8 mouse cellular contexts compared by ENCODE assay signal in the genomic region with DNA sequence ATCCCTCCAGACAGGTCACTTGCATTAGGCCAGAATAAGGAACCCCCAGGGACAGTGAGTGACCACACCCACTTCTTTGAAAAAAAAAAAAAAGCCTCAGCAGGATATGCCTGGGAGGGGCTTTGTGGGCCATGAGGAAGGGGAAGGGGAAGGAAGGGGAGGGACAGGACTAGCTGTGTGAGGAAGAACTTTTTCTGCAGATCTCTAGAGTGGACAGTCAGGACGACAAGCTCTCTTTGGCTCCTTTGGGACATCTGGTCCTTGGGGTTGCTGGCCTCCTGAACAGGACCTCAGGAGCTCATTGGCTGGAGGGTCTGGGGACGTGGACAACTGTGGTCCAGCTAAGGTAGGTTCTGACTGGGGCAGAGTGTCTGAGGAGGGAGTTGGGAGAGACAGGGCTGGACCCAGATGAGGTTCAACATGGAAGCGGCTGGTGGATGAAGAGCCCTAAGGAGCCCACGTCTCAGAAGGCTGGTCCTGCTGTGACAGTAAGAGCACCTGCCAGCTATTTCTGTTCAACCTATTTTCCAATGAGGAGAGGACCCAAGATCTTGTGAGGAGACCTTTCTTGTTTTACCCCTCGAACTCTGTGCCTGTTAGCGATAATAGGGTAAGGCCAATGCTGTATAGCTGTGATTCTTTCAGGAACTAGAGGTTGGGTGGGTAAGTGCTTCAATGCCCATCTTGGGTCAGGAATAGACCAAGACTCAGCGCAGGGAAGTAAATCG. TPM values are rescaled to one million over a fixed set of nuclear protein-coding genes. Genes with fewer than 3 reads are reported as not detected.
A peak's percentile ranks its signal among the peaks of the same experiment; 100 is the strongest.
DNase-seq lines count a peak whose midpoint lies in the region; ATAC-seq and TF ChIP-seq lines count a peak whose summit lies in the region.

Pik3r6 (plus strand) TSS at position 118 of the 728 bp plus-strand sequence.

- peak within 1 kb of the TSS; percentile 14; the same call in 1 of the 2 replicates for H3K4me2 ChIP-seq in embryonic facial prominence, embryonic 14.5 days (ENCODE audit: low read depth, low read length)
- no peak within 1 kb of the TSS for H3K4me2 ChIP-seq in forebrain, embryonic 12.5 days

- TF ChIP-seq CTCF in bone marrow, adult 2 months (IDR thresholded peaks at IDR 0.05; ENCODE audit: control insufficient read depth, insufficient read depth, low read length): no peak

- H3K4me1 ChIP-seq in bone marrow, adult 2 months (ENCODE audit: control insufficient read depth, insufficient read depth, low read length): peaks cover 9% of the 10 kb centered on the region
- H3K4me1 ChIP-seq in embryonic facial prominence, embryonic 14.5 days (ENCODE audit: control insufficient read depth, insufficient read depth, low read length): no peaks in the 10 kb centered on the region
- no peaks in the 10 kb centered on the region; the same call in 1 of the 2 replicates for H3K4me1 ChIP-seq in forebrain, embryonic 12.5 days

- H3K9ac ChIP-seq in embryonic facial prominence, embryonic 14.5 days (ENCODE audit: low read depth, low read length): no peak within 1 kb of the TSS
- no peak within 1 kb of the TSS for H3K9ac ChIP-seq in forebrain, embryonic 12.5 days

- ATAC-seq in embryonic facial prominence, embryonic 14.5 days (ENCODE audit: low read depth): no peak
- no peak for ATAC-seq in inflammation-experienced regulatory T-cells, adult 6 months
- ATAC-seq in forebrain, embryonic 12.5 days (ENCODE audit: low FRiP score): no peak

- peak within 1 kb of the TSS; percentile 89 for H3K27ac ChIP-seq in bone marrow, adult 2 months (ENCODE audit: control insufficient read depth, insufficient read depth, low read depth, low read length, poor library complexity)
- H3K27ac ChIP-seq in embryonic facial prominence, embryonic 14.5 days (replicated peaks; ENCODE audit: low read depth, low read length): no peak within 1 kb of the TSS
- H3K27ac ChIP-seq in forebrain, embryonic 12.5 days: no peak within 1 kb of the TSS

- no peaks in the 10 kb centered on the region for H3K9me3 ChIP-seq in embryonic facial prominence, embryonic 14.5 days (ENCODE audit: control insufficient read depth, low read length)
- no peaks in the 10 kb centered on the region for H3K9me3 ChIP-seq in forebrain, embryonic 12.5 days

- no peaks in the 10 kb centered on the region for H3K36me3 ChIP-seq in embryonic facial prominence, embryonic 14.5 days (ENCODE audit: control insufficient read depth, insufficient read depth, low read length)
- H3K36me3 ChIP-seq in forebrain, embryonic 12.5 days (replicated peaks): no peaks in the 10 kb centered on the region

- TF ChIP-seq POLR2A in bone marrow, adult 2 months (IDR thresholded peaks at IDR 0.05; ENCODE audit: borderline replicate concordance, control insufficient read depth, low read depth, low read length): no peak

- WGBS in bone marrow, adult 2 months: 61% methylated on average over 8 of the region's 8 CpGs
- WGBS in embryonic facial prominence, embryonic 14.5 days: 83% methylated on average over 8 of the region's 8 CpGs
- whole genome bisulfite sequencing in forebrain, embryonic 12.5 days: 87% methylated on average over 8 of the region's 8 CpGs

- H3K27me3 ChIP-seq in embryonic facial prominence, embryonic 14.5 days (replicated peaks; ENCODE audit: control insufficient read depth, insufficient read depth, low read length): no peaks in the 10 kb centered on the region
- no peaks in the 10 kb centered on the region for H3K27me3 ChIP-seq in forebrain, embryonic 12.5 days

- DNase-seq in embryonic facial prominence, embryonic 14.5 days (ENCODE audit: low spot score): no peak
- DNase-seq in kidney, adult 9 months: peak; percentile 42
- DNase-seq in lung, postnatal 10 days: peak; percentile 64
- no peak for DNase-seq in cerebellum, adult 9-11 months
- no peak for DNase-seq in testis, postnatal 10 days (ENCODE audit: low spot score)

- peak within 1 kb of the TSS; percentile 88 for H3K4me3 ChIP-seq in bone marrow, adult 2 months (replicated peaks; ENCODE audit: control insufficient read depth, low read depth, low read length)
- H3K4me3 ChIP-seq in embryonic facial prominence, embryonic 14.5 days (ENCODE audit: low read depth, low read length): no peak within 1 kb of the TSS
- no peak within 1 kb of the TSS for H3K4me3 ChIP-seq in forebrain, embryonic 12.5 days (replicated peaks)

RNA-seq across cellular contexts. Expression of gene Pik3r6, which starts in this region (rescaled TPM):
- polyA plus RNA-seq in bone marrow, adult 2 months (2011; ENCODE audit: insufficient read depth, insufficient read length, low replicate concordance, missing spikeins): 12.7 and 47.0 TPM in 2 replicates
- 2.2 and 2.8 TPM in 2 replicates for polyA plus RNA-seq in embryonic facial prominence, embryonic 14.5 days (2014; fragmentation: Nextera tagmentation; extraction: Ambion mirVana)
- polyA plus RNA-seq in inflammation-experienced regulatory T-cells, adult 6 months (2017; shearing (Covaris generic)): not detected
- 1.1 and 1.6 TPM in 2 replicates for polyA plus RNA-seq in forebrain, embryonic 12.5 days (2016; fragmentation: Nextera tagmentation; extraction: Ambion mirVana)

Comparison
In these comparisons a context has a peak if more than half of its experiments do, and no peak if none do; other contexts are left out.
1. DNase-seq: peak in kidney, adult 9 months (single experiment) and lung, postnatal 10 days (single experiment); none in embryonic facial prominence, embryonic 14.5 days (single experiment), cerebellum, adult 9-11 months (single experiment) and testis, postnatal 10 days (single experiment).